Mouse (Mus musculus) MN1 (cell line): Measurements from ENCODE around the gene Vsig1.

Experiments
- DNase-seq: peaks from one replicate; pipeline ENCODE4 v3.0.0-alpha.2; 2016; ENCODE audit warnings: low spot score

Gene Vsig1

DNA sequence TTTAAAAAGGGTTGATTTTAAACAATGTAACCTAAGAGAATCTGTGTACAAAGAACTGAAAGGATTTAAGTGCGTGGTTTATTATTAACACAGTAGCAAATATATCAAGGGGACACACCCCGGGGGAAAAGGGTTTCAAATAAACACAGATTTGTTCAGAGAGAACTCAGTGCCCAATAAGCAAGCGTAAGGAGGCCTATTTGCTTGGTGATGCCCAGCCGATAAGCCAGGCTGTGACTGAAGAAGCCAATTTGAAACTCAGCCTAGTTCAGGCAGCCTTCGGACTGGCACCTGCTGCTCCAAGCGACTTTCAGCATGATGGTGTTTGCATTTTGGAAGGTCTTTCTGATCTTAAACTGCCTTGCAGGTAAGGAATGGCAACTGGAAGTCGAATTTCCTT, at the start of gene Vsig1:
Gene Vsig1, plus strand, starts transcription at position 249 of the 400 bp plus-strand sequence.
- DNase-seq, result no peak

DNA sequence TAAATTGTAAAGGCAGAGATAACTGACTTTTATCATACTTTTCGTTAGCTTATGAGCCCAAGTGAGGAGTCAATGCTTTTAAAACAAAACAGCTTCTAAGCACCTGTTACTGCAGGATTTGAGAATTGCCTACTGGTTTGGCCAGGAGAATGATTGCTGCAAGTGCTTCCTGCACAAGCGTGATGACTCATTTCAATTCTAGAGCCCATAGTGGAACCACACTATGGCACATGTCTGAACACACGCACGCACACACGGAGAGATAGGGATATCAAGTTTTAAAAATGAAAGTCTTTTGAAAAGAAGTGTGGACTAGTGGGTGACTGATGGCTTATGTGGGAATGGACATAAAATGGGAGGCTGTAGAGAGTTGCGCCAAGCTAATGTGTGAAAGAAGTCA, 44.6 kb upstream of the Vsig1 start:
- no peak for DNase-seq

DNA sequence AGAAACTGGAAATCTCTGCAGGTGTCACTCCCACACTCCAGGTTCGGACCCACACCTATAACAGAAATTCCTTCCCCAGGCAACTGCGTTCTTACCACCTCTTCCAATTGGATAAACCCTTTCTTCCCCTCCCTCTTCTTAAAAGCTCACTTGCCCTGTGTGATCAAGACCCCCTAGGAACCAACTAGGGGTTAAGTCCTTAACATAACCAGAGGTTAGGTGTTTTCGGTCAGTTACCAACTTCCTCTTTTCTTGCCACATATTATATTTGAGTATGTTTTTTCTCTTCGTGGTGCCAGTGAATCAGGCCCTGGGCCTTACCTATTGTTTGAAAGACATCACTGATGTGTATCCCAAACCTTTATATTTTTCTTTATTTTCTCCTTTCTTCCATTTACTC, 44.0 kb upstream of the Vsig1 start:
- no peak for DNase-seq

DNA sequence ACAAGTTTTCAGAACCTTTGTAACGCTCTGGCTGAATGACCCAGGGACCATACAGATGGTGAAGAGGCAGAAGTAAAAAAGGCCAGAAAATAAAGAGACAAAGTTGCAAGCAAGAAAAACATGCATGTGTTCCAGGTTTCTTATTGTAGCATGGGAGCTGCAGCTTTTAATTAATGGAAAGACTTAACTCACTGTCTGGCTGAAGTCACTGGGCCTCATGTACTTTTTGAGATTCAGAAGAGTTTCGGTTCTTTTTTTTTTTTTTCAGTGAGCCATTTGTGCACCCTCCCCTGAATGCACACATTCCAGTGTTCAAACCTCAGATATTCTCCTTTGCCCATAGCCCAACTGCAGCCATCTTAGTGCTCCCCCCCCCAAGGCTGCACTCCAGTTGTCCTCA, 20.2 kb upstream of the Vsig1 start:
- no peak for DNase-seq

DNA sequence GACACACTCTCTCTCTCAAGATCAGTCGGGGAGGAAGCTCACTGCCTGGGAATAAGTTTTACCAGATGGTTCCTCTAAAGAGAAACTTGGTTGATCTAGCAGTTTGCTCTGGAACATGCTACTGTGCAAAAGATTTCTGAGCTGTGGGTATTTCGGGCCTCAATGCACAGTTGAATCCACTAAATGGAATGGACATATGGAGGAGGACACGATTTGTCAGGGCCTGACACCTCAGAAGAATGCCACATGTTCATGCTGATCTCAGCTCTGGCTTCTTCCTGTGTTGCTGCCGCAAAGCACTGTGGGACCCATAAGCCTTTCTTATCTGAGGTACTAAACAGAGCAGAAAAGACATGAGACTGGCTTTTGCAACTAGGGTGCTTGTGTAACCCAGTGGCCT, 15.6 kb upstream of the Vsig1 start:
- DNase-seq, result no peak

DNA sequence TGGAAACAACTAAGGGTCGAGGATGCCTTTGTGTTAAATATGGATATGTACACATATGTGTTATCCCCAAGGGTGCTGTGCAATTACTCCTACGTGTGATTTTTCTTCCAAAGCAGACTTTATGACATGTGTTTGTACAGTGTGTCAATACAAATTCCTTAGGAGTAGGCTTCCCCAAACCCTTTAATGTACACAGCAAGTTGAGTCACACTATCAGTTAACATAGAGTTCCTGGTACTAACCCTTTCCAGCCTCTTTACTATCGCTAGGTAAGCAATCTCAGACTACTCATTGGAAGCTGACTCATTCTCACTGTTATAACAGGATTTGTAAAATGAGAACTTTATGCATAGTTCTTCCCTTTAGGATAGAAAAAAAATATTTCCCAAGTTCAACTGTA, 3.9 kb upstream of the Vsig1 start:
- no peak for DNase-seq

DNA sequence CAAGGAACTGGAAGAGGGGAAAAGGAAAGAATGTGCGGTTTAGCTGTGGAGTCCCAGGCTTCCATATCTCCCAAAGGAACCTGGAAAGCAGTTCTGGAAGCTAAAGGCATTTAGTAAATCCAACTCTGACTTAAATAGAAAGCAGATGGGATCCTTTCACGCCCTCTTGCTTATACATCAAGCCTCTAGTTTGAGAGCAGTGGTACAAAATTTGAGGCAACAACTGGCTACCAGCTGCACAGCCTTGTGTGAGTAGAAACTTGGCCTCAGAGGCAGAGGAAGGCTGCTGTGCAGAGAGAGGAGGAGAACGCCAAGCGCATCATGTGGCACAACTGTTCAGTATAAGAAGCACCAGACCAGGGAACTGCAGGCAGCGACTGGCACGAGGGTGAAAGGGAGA, 13.9 kb downstream of the Vsig1 start:
- no peak for DNase-seq

DNA sequence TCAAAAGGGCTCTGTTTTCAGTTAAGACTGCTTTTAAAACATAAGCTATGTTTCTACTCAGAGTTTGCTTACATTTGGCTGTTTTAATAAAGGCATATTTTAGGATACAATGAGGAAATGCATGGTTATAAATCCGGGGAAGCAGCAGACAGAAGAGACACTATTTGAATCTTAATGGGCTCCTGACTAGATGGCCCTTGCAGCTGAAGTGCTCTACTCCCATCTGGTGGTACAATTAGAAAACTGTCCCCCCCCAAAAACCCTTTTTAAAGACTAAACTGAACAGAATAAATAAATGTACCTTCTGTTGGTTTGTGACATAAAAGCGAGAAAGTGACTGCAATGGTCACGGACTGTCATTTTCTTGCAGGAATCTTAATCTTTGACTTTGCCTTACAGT, 24.7 kb downstream of the Vsig1 start:
- DNase-seq, result no peak

DNA sequence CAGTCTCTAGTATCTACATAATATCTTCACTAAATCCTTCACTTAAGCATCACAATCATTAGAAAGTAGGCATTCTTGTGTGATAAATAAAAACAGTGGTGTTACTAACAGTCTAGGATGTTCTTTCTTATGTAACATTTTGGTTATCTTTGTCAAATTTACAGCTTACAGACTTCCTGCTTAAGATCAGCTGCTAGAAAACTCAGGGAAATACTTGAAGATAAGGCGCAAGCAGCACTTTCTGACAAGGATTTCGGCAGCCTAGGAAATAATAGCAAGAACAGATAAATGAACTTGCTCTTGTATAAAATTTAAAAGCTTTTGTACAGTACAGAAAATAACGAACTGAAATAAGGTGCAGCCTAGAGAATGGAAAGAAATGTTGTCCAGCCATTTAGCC, 25.9 kb downstream of the Vsig1 start:
- no peak for DNase-seq

DNA sequence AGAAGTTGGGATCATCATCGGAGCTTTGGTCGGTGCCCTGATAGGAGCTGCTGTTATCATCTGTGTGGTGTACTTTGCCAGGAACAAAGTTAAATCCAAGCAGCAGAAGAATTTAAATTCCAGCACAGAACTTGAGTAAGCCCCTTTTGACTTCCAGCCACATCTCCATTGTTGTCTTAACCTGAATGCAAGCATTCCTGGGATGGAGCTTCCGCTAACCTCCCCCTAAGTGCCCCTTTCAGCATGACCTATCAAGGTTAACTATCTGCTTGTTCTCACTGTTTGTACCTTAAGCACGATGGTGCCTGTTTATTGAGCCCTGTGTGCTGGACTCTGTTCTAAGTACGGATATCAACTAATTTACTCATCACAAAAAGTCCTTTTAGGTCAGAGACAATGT, 28.9 kb downstream of the Vsig1 start:
- no peak for DNase-seq

DNA sequence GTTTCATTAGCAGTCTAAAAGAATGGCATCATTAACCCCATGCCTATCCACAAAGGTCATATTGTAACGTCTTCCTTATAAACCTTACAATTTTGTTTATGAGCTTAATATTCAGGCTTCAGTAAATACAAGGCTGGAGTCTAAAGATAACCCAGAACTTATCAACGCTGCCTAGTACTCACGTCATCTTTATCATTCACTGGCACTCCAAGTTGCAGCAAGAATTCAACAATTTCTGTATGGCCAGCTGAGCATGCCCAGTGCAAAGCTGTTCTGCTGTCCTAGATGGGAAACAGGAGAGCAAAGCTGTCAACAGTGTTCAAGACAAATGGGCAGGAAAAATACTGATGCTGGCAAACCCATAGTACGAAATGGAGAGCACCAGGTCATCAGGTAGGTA, 46.2 kb downstream of the Vsig1 start:
- no peak for DNase-seq

DNA sequence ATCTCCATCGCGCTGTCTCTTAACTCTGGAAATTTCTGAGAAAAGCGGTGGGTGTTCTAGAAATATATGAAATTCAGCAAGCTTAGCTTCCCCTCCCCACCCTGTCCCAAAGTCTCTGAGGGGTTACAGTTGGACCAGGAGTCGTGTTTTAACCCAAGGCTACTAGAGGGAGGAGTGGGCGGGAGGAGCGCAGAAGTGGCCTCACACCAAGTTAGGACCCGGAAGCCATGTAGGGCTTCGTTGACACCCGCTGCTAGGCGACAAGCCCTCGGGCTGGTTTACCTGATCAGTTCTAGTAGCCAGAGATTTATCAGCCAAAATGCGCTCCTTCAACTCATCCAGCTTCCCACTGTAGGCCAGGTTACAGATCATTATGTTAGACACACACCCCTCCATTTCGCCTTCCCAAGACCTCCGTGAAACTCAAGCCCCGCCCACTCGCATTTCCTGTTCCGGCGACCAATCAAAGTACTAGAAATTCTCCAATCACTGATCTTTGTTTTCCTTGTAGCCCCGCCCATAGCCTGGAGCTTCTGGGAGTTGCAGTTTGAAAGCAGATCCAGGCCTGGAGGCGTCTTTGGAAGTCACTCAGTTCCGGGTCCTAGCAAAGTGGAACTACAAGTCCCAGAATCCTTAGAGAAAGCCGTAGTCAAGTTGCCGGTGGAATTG, 49.0 kb downstream of the Vsig1 start, which contains the start of the genes Psmd10 and Atg4a:
Gene Psmd10, minus strand, starts transcription at position 457 of the 669 bp plus-strand sequence.
Gene Atg4a, plus strand, starts transcription at position 636 of the 669 bp plus-strand sequence.
- peak; percentile 92 for DNase-seq

DNA sequence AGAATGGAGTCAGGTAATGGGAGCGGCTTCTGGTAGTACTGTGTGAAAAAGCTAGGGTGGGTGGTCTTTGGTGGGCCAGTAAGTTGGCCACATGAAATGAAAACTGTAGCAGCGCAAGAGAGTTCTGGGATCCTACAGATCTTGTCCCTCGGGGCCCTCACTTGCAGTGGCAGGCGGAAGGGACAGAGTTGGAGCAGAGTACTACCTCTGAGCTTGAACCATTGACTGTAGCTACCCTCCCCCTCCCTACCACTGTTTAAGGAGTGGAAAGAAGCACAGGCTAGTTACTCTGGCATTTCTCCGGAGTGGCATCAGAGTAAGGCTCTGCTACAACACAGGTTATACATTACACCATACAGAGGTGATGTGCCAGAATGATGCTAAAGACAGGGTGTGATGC, 49.6 kb downstream of the Vsig1 start:
- DNase-seq, result peak; percentile 5

DNA sequence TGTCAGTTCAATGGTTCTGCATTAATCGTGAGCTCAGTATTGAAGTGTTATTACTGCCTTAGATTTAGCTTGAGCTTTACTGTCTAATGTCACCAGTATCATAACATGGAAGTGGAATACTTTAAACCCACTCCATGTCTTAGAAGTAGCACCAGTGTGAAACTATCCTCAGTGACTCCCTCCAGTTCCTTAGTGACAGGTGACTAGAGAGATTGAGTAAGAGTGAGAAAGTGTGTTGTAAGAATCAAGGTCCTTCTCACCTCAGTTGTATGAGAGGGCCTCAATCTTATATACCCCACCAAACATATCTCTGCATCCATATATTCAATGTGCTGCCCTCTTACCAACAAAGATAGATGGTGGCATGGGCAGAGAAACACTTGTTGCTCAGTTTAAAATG, 71.5 kb downstream of the Vsig1 start:
- DNase-seq, result no peak

DNA sequence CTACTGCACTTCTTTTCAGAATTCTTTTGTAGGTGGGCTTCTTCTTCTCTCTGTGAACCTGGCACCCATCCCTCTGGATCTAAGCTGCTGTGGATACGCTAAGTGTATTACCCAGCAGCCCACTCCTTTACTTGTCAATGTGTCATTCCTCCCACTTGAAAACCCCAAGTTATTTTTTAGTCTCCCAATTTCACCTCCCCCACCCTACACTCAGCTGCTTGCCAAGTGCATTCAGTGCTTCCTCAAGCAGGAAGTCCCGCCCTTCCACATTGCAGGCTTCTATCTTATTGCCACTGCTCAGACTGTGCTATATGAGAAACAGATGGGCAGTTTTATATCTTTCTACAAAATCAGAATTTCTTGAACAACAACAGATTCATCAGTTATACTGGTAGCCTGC, 72.1 kb downstream of the Vsig1 start:
- DNase-seq, result no peak

DNA sequence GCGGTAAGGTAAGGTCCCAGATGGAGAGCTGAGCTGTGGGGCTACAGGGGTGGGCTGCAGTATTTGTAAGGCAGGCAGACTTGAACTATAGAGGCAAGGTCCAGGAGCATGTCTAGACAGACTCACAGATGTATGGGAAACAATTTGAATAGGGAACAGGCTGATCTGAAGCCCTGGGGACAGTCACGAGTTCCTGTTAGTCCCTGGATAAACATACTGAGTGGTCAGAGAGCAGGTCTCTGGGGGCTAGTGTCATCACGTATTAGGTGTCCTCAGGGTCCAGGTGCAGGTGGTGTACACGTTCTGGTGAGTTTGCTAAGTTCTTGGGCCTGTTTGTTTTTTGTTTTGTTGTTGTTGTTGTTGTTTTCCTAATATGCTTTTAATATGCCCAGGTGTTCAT, 72.8 kb downstream of the Vsig1 start:
- DNase-seq, result no peak

DNA sequence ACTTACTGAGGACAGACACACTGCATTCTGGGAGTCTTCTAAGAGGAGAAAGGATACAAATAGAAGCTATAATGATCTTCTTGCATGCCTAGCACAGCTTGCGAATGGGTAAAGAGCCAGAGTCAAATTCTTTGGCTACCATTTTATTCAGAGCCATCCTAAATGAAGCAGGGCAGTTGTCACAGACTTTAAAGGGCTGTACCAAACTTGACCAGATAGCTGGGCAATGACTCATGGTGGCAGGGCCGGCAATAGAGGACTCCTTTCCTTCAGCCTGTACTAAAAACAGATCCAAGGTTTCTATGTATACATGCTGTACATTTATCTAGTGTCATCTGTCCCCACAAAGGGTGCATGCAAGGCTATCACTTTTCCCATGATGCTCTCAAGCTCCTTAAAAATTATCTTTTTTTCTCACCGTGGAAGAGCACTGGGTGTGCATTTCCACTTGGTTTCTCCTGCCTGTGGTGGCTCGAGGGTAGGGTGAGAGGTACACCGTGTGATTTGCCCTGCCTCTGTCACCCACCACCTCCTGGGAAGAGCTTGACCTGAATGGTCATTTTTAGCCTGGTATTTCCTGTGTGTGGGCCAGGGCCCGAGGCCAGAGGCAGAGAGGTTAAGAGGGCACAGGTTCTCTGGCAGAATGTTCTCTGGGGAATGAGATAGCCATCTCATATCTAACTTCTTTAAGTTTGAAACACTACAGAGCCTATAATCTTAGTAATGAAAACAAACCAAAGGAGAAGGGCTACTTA, 76.0 kb downstream of the Vsig1 start:
- no peak for DNase-seq

DNA sequence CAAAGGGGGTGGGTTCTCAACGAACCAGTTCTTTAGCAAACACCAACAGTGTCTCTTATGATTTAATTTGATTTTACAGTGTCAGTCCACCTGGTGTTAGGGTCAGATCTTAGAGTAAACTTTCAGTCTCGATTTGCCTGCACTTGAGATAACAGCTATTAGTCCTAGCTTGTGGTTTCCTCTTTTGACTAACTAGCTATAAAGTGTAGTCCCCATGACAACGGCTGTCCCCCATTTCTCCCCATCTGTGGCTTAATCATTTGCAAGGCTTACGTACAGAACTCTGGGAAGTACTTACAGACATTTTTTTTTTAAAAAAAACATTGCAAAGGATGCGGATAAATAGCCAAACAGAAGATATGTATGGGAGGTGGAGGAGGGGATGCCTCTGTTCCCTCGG, 77.4 kb downstream of the Vsig1 start:
- DNase-seq, result no peak

DNA sequence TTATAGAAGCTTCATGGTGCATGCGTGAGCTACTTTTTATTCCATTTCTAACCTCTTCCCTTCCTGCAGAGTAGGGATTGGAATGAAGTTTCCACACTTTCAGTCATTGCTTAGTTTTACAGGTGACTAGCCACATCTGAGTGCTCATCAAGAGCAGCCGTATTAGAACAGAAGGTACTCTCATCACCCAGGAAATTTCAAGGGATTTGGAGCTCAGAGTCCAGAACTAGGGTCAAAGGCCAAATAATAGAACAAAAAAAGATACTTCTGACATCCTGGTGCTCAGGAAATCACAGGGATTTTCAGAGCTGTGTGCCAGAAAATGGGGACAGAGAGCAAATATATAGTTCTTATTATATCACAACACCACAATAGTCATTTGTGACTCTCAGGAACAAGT, 77.8 kb downstream of the Vsig1 start:
- no peak for DNase-seq
